Mouse (Mus musculus): Measurements from ENCODE around the gene Xpnpep1. TPM values are rescaled to one million over a fixed set of nuclear protein-coding genes. Genes with fewer than 3 reads are reported as not detected.

Gene Xpnpep1
- polyA plus RNA-seq, 1 experiment from 2014 or later = 157 TPM

DNA sequence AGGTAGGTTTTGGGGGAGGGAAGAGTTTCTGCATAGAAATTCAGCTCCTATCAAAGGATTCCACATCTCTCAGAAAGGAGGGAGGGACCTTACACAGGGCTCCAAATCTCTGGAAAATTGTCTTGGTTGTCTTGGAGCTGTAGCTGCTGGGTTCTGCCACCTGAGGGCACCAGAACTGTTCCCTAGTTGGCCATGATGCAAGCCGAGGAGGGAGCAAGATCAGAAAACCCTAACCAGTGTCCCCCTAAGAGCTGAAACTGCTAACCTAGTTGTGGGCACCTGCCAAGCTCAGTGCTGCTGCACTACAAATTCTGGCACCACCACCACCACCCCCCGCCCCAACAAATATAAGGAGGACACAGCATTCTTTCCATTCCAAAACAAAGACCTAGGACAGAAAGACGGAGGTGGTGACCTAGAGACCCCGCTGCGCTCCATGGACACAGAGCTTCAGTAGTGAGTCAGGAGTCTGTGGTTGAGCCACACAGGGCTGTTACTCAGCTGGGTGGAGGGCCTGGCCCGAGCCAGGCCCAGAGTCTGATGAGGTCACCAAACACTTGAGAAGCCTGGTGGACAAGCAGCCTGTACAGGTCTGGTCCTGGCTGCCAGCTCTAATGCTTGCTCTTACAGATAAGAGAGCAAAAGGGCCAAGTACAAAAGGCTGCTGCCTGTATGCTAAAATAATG, 31.9 kb downstream of the Xpnpep1 start:
- peak; percentile 79; the same call in 1 of the 2 replicates for ATAC-seq (ENCODE audit: insufficient number of reproducible peaks, insufficient read depth, low FRiP score, low read depth)
- Histone ChIP-seq H3K4me1 (ENCODE audit: control insufficient read depth, insufficient read depth, low read length) (peaks cover 29% of the 10 kb centered on the region), H3K9ac (replicated peaks; ENCODE audit: low read depth, low read length) (no peak overlapping the region), H3K27me3 (ENCODE audit: control insufficient read depth, insufficient read depth, low read length) (no peaks in the 10 kb centered on the region), H3K36me3 (ENCODE audit: control insufficient read depth, insufficient read depth, low read length) (peaks cover 48% of the 10 kb centered on the region), H3K4me3 (ENCODE audit: low read depth, low read length) (no peak overlapping the region), H3K4me2 (replicated peaks; ENCODE audit: low read depth, low read length) (no peak overlapping the region), H3K27ac (ENCODE audit: low read length) (peak overlapping the region; percentile 59), H3K9me3 (ENCODE audit: control insufficient read depth, low read depth, low read length) (no peaks in the 10 kb centered on the region)
- WGBS = 54% methylated on average over 6 of the region's 6 CpGs

- Histone ChIP-seq H3K27ac (ENCODE audit: low read length) (no peak overlapping the region), H3K4me3 (ENCODE audit: low read depth, low read length) (no peak overlapping the region), H3K36me3 (ENCODE audit: control insufficient read depth, insufficient read depth, low read length) (peaks cover 59% of the 10 kb centered on the region), H3K9ac (replicated peaks; ENCODE audit: low read depth, low read length) (no peak overlapping the region), H3K4me2 (replicated peaks; ENCODE audit: low read depth, low read length) (no peak overlapping the region), H3K9me3 (ENCODE audit: control insufficient read depth, low read depth, low read length) (no peaks in the 10 kb centered on the region), H3K4me1 (ENCODE audit: control insufficient read depth, insufficient read depth, low read length) (peaks cover 20% of the 10 kb centered on the region; the same call in 1 of the 2 replicates), H3K27me3 (ENCODE audit: control insufficient read depth, insufficient read depth, low read length) (no peaks in the 10 kb centered on the region)
- 96% methylated on average over 19 of the region's 19 CpGs for WGBS
- ATAC-seq (ENCODE audit: insufficient number of reproducible peaks, insufficient read depth, low FRiP score, low read depth) = no peak
These were observed 34.0 kb downstream of the Xpnpep1 start for GRCm38 (mm10) chr19:53005978-53006377.

DNA sequence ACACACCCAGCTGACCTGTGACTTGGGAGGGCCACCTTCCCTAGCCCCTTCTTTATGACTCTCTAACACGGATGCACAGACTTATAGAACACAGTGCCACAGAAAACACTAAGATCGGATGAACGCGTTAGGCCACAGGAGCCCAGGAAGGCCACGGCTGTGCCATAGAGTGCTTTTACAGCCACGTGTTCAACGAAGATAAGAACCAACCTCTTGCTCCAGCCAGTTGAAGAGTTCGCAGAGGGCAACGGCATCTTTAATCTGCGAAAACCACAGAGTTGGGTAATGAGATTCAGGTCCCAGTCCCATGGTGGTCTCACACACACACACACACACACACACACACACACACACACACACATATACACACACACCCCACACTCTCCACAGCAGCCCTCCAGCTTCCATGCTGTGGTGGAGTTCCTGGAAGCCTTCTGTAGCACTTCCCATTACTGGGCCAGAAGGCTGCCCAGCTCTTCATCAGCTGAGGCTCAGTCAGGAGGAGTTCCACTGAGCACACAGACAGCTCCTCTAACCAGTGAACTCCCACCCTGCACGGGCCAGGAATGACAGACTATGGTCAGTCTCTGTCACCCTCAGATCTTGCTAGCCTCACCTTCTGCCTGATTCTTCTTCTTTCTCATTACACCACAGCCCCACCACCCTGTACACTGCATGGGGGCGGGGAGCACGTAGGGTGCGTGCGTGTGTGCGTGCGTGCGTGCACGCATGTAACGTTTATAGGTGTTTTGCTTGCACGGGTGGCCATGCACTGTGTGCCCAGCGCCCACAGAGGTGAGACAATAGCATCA, 36.3 kb downstream of the Xpnpep1 start:
- no peak for ATAC-seq (ENCODE audit: insufficient number of reproducible peaks, insufficient read depth, low FRiP score, low read depth)

GRCm38 (mm10) chr19:53002166-53003095, 37.6 kb downstream of the Xpnpep1 start:
- H3K27me3 ChIP-seq (ENCODE audit: control insufficient read depth, insufficient read depth, low read length) = no peaks in the 10 kb centered on the region
- WGBS = 87% methylated on average over 23 of the region's 23 CpGs
- no peak overlapping the region for H3K4me3 ChIP-seq (ENCODE audit: low read depth, low read length)
- ATAC-seq (ENCODE audit: insufficient number of reproducible peaks, insufficient read depth, low FRiP score, low read depth) = 0 out of 2 replicates have a peak, but pooled peaks have one; percentile 33
- H3K36me3 ChIP-seq (ENCODE audit: control insufficient read depth, insufficient read depth, low read length) = peaks cover 73% of the 10 kb centered on the region
- no peak overlapping the region for H3K9ac ChIP-seq (replicated peaks; ENCODE audit: low read depth, low read length)
- no peak overlapping the region for H3K27ac ChIP-seq (ENCODE audit: low read length)
- no peak overlapping the region for H3K4me2 ChIP-seq (replicated peaks; ENCODE audit: low read depth, low read length)
- no peaks in the 10 kb centered on the region for H3K9me3 ChIP-seq (ENCODE audit: control insufficient read depth, low read depth, low read length)
- H3K4me1 ChIP-seq (ENCODE audit: control insufficient read depth, insufficient read depth, low read length) = no peaks in the 10 kb centered on the region

More for the DNA sequence above, 36.3 kb downstream of the Xpnpep1 start:
- 92% methylated on average over 22 of the region's 22 CpGs for WGBS
- peaks cover 64% of the 10 kb centered on the region for H3K36me3 ChIP-seq (ENCODE audit: control insufficient read depth, insufficient read depth, low read length)
- H3K9ac ChIP-seq (replicated peaks; ENCODE audit: low read depth, low read length) = no peak overlapping the region
- no peaks in the 10 kb centered on the region for H3K27me3 ChIP-seq (ENCODE audit: control insufficient read depth, insufficient read depth, low read length)
- no peak overlapping the region for H3K4me3 ChIP-seq (ENCODE audit: low read depth, low read length)
- no peaks in the 10 kb centered on the region for H3K9me3 ChIP-seq (ENCODE audit: control insufficient read depth, low read depth, low read length)
- no peak overlapping the region for H3K27ac ChIP-seq (ENCODE audit: low read length)
- H3K4me1 ChIP-seq (ENCODE audit: control insufficient read depth, insufficient read depth, low read length) = peaks cover 6% of the 10 kb centered on the region; the same call in 1 of the 2 replicates
- H3K4me2 ChIP-seq (replicated peaks; ENCODE audit: low read depth, low read length) = no peak overlapping the region

GRCm38 (mm10) chr19:52992880-52993440, 47.1 kb downstream of the Xpnpep1 start:
- H3K36me3 ChIP-seq (ENCODE audit: control insufficient read depth, insufficient read depth, low read length) = peaks cover 52% of the 10 kb centered on the region

GRCm38 (mm10) chr19:52991924-52992323, 48.1 kb downstream of the Xpnpep1 start:
- 92% methylated on average over 10 of the region's 10 CpGs for WGBS
- H3K9ac ChIP-seq (replicated peaks; ENCODE audit: low read depth, low read length) = no peak overlapping the region
- no peak overlapping the region for H3K4me3 ChIP-seq (ENCODE audit: low read depth, low read length)
- H3K4me2 ChIP-seq (replicated peaks; ENCODE audit: low read depth, low read length) = no peak overlapping the region
- ATAC-seq (ENCODE audit: insufficient number of reproducible peaks, insufficient read depth, low FRiP score, low read depth) = no peak
- peaks cover 44% of the 10 kb centered on the region for H3K36me3 ChIP-seq (ENCODE audit: control insufficient read depth, insufficient read depth, low read length)
- H3K27ac ChIP-seq (ENCODE audit: low read length) = no peak overlapping the region
- no peaks in the 10 kb centered on the region for H3K9me3 ChIP-seq (ENCODE audit: control insufficient read depth, low read depth, low read length)
- H3K27me3 ChIP-seq (ENCODE audit: control insufficient read depth, insufficient read depth, low read length) = no peaks in the 10 kb centered on the region
- no peaks in the 10 kb centered on the region for H3K4me1 ChIP-seq (ENCODE audit: control insufficient read depth, insufficient read depth, low read length)

More at GRCm38 (mm10) chr19:52992880-52993440, 47.1 kb downstream of the Xpnpep1 start:
- Histone ChIP-seq H3K4me3 (ENCODE audit: low read depth, low read length) (no peak overlapping the region), H3K4me1 (ENCODE audit: control insufficient read depth, insufficient read depth, low read length) (no peaks in the 10 kb centered on the region), H3K4me2 (replicated peaks; ENCODE audit: low read depth, low read length) (no peak overlapping the region), H3K9ac (replicated peaks; ENCODE audit: low read depth, low read length) (no peak overlapping the region), H3K9me3 (ENCODE audit: control insufficient read depth, low read depth, low read length) (no peaks in the 10 kb centered on the region), H3K27ac (ENCODE audit: low read length) (no peak overlapping the region), H3K27me3 (ENCODE audit: control insufficient read depth, insufficient read depth, low read length) (no peaks in the 10 kb centered on the region)
- 71% methylated on average over 11 of the region's 11 CpGs for WGBS
- peak; percentile 42; the same call in 1 of the 2 replicates for ATAC-seq (ENCODE audit: insufficient number of reproducible peaks, insufficient read depth, low FRiP score, low read depth)

DNA sequence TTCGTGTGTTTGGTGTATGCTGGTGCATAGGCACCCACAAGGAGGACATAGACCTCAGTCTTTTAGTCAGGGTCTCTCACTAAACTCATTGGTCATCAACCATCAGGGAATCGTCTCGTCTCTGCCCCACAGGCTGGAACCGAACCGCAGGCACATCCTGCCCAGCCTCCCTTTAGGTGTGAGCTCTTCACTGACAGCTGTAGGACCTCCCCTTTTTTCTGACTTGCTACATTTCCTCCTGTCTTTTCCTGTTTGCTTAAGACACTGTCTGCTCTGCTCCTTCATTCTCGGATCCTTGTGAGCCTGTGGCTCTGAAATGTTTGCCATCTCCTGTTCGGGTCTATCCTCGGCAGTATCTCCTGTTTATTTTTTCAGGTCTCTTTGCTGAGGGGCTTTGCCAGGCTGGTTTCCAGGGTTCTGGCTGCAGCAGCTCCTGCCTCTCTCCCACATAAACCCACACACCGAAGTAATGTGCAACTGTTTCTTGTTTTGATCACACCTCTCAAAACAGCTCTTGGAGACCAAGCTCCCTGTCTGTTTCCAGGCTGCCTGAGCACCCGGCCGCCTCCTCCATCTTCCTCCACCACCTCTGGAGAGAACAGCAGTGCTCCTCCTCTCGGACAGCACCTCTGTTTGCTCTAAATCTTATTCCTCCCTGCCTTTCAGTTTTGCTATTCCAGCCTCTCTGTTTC, 60.8 kb downstream of the Xpnpep1 start:
- Histone ChIP-seq H3K36me3 (ENCODE audit: control insufficient read depth, insufficient read depth, low read length) (no peaks in the 10 kb centered on the region), H3K4me2 (replicated peaks; ENCODE audit: low read depth, low read length) (no peak overlapping the region), H3K27ac (ENCODE audit: low read length) (no peak overlapping the region), H3K27me3 (ENCODE audit: control insufficient read depth, insufficient read depth, low read length) (no peaks in the 10 kb centered on the region), H3K9ac (replicated peaks; ENCODE audit: low read depth, low read length) (no peak overlapping the region), H3K4me3 (ENCODE audit: low read depth, low read length) (no peak overlapping the region), H3K9me3 (ENCODE audit: control insufficient read depth, low read depth, low read length) (no peaks in the 10 kb centered on the region), H3K4me1 (ENCODE audit: control insufficient read depth, insufficient read depth, low read length) (no peaks in the 10 kb centered on the region)
- WGBS = 58% methylated on average over 12 of the region's 12 CpGs
- no peak for ATAC-seq (ENCODE audit: insufficient number of reproducible peaks, insufficient read depth, low FRiP score, low read depth)
